Mouse (Mus musculus) frontal cortex, adult (tissue): ENCODE measurements around the gene Srprb.
"Not testable (repeated sequence)": the region's sequence is repeated elsewhere in the genome, so short reads cannot be mapped to it uniquely, and the experiment has no call there.

ENCODE experiments used
- ATAC-seq: cut with Nextera tagmentation; 2 replicates; pipeline ENCODE4 v1.9.2; 2017; ENCODE audit warnings: mild to moderate bottlenecking, moderate library complexity, mixed read lengths; ENCODE audit not compliant: low TSS enrichment

Srprb gene

GRCm38 (mm10) chr9:103212654-103213420 lies 10.9 kb upstream of the Srprb start:
- ATAC-seq = 0 out of 2 replicates have a peak, but pooled peaks have one; percentile 9

GRCm38 (mm10) chr9:103208802-103209423 lies 7.0 kb upstream of the Srprb start:
- no peak for ATAC-seq

- peak; percentile 98 for ATAC-seq
These were observed 5.9 kb upstream of the Srprb start for GRCm38 (mm10) chr9:103207846-103208245.

GRCm38 (mm10) chr9:103205786-103206185 lies 3.8 kb upstream of the Srprb start:
- ATAC-seq = no peak

GRCm38 (mm10) chr9:103188416-103188815 lies 13.5 kb downstream of the Srprb start:
- no peak for ATAC-seq

GRCm38 (mm10) chr9:103186747-103187146 lies 15.2 kb downstream of the Srprb start:
- no peak for ATAC-seq

GRCm38 (mm10) chr9:103185946-103186345 lies 16.0 kb downstream of the Srprb start:
- ATAC-seq = peak; percentile 35

- no peak for ATAC-seq
These were observed 17.1 kb downstream of the Srprb start for GRCm38 (mm10) chr9:103184855-103185254.

GRCm38 (mm10) chr9:103181886-103182285 lies 20.1 kb downstream of the Srprb start:
- ATAC-seq = no peak

- peak; percentile 47 for ATAC-seq
These were observed 21.0 kb downstream of the Srprb start for GRCm38 (mm10) chr9:103180807-103181565.

- ATAC-seq = peak; percentile 25; the same call in 1 of the 2 replicates
These were observed 21.6 kb downstream of the Srprb start for GRCm38 (mm10) chr9:103180303-103180702.

GRCm38 (mm10) chr9:103175692-103176091 lies 26.2 kb downstream of the Srprb start:
- no peak for ATAC-seq

- ATAC-seq = 0 out of 2 replicates have a peak, but pooled peaks have one; percentile 49
These were observed 27.0 kb downstream of the Srprb start for GRCm38 (mm10) chr9:103174771-103175519.

GRCm38 (mm10) chr9:103168771-103169170 lies 33.2 kb downstream of the Srprb start:
- peak; percentile 78 for ATAC-seq

- ATAC-seq = no peak
These were observed 33.9 kb downstream of the Srprb start for GRCm38 (mm10) chr9:103168046-103168445.

- no peak for ATAC-seq
These were observed 38.1 kb downstream of the Srprb start for GRCm38 (mm10) chr9:103163806-103164205.

GRCm38 (mm10) chr9:103155158-103155557 lies 46.8 kb downstream of the Srprb start:
- ATAC-seq = not testable (repeated sequence)

- ATAC-seq = no peak
These were observed 47.4 kb downstream of the Srprb start for GRCm38 (mm10) chr9:103154568-103154967.

GRCm38 (mm10) chr9:103153286-103153685 lies 48.7 kb downstream of the Srprb start:
- ATAC-seq = no peak

- ATAC-seq = peak; percentile 21; the same call in 1 of the 2 replicates
These were observed 52.7 kb downstream of the Srprb start for GRCm38 (mm10) chr9:103149074-103149799.

- ATAC-seq = no peak
These were observed 54.8 kb downstream of the Srprb start for GRCm38 (mm10) chr9:103147103-103147502.
